Mouse (Mus musculus) liver, embryonic 14.5 days (tissue): ENCODE data around the gene Gm49337.

Source experiments
- CTCF ChIP-seq: IDR thresholded peaks from 2 replicates; pipeline ENCODE4 v1.5.1; 2016; ENCODE audit warnings: antibody characterized with exemption, low read depth, control low read depth
- EP300 ChIP-seq: IDR thresholded peaks from 2 replicates; pipeline ENCODE4 v1.6.1; 2016; ENCODE audit warnings: antibody characterized with exemption, low read depth

DNA sequence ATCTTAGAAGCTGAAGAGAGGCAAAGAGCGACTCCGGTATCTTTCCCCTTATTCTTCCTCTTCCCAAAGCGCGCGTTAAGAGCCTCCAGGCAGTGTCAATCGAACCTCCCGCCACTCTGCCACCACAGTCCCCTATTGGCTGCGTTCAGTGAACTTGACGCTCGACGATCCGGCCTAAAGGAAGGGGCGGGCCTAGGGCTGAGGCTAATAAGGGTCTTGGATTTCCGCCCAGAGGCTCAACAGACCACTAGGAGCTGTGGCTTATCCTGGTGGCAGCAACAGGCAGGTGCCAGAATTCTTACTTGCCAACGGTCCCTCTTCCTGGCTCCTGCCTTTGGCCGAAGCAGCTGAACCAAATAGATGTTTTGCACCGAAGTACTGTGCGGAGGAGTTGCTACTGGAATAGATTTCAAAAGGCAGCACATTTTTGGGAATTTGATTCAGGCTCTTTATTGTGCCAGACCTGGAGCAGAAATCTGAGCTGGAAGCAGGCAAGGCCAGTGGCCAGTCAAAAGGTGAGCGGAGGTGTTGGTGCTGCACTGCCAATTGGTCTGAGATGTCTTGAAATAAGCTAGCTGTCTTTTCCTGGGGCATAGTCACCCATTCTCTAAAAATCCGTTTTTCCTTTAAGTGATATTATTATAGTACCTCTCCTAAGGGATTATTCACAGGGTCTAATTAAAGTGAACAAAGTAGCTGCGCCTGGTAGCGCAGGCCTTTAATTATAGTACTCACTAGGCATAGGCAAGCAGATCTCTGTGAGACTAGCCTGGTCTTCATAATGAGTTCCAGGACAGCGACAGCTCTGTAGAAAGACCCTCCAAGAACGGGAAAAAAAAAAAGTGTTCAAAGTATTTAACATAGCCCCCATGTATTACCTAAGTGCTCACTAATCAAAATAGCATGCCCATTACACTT is 49.3 kb upstream of the Gm49337 start, which contains the start of the genes Rad54l and Pomgnt1:
- peak; percentile 66 for TF ChIP-seq CTCF
- no peak for TF ChIP-seq EP300
